Mouse (Mus musculus) myocyte (in vitro differentiated cells): ENCODE results near the gene Gtf3a.

Experiments
- CEBPB ChIP-seq: IDR thresholded peaks from 2 replicates; pipeline ENCODE4 v1.6.1; 2011; ENCODE audit warnings: mild to moderate bottlenecking, moderate library complexity; ENCODE audit not compliant: poor library complexity, insufficient read depth, severe bottlenecking
- MYOG ChIP-seq, 3 experiments: IDR thresholded peaks; one replicate each; pipeline ENCODE4 v1.6.1; 2011; ENCODE audit warnings: control low read depth in 2 of 3, low read depth in 2 of 3, mild to moderate bottlenecking in 2 of 3; ENCODE audit not compliant: insufficient read length in 2 of 3, control insufficient read depth in 1 of 3, insufficient read depth in 1 of 3
- POLR2A ChIP-seq: IDR thresholded peaks from one replicate; pipeline ENCODE4 v1.6.1; 2011; ENCODE audit warnings: low read depth, mild to moderate bottlenecking, control low read depth, moderate library complexity; ENCODE audit not compliant: insufficient read length
- REST ChIP-seq: IDR thresholded peaks from one replicate; pipeline ENCODE4 v1.6.1; 2011; ENCODE audit warnings: mild to moderate bottlenecking, control low read depth, moderate library complexity; ENCODE audit not compliant: insufficient read depth, insufficient read length
- TCF12 ChIP-seq: IDR thresholded peaks from one replicate; pipeline ENCODE4 v1.6.1; 2011; ENCODE audit warnings: mild to moderate bottlenecking, control low read depth; ENCODE audit not compliant: poor library complexity, insufficient read depth, severe bottlenecking
- USF1 ChIP-seq: IDR thresholded peaks from one replicate; pipeline ENCODE4 v1.6.1; 2011; ENCODE audit warnings: low read depth, mild to moderate bottlenecking, control low read depth, moderate library complexity

DNA sequence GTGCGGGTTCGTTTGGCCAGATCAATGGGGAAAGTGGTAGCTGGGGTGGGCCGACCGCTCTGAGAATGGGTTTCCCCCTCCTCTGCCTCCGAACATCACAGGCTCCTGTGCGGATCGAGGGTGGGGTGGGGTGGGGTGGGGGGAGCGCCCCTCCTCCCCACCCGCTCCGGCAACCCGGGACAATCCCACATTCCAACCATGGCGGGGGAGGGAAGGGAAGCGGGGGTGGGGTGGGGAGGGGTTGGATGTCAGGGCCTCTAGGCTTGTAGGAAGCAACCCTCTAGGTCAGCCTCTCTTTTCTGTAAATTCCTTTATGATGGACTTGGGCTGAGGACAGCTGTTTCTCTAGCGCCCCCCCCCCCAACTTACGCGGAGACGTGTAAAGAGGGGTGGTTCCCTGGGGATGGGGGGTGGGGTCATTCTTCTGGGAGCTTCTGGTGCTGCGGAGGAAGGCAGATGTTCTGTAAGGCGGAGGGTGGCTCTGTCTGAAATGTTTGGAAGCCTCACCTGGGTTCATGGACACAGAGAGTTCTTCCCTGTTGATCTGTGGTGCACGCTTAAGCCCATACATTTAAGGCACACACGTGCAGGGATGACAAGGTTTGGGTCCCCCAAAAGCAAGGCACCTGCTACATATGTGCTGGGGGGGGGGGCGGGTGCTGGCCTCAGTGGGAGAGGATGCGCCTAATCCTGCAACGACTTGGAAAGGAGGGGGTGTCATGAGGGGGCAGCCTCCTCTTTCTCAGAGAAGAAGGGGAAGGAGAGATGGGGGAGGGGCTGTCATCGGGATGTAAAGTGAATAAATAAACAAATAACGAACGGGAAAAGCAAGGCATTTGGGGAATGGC is 27.9 kb upstream of the Gtf3a start:
- TF ChIP-seq POLR2A (no peak), MYOG (IDR thresholded peaks at IDR 0.05; ENCODE audit: control insufficient read depth in 1 of 3, insufficient read depth in 1 of 3, insufficient read length in 2 of 3, low read depth in 2 of 3) (no peak), USF1 (no peak), CEBPB (no peak), TCF12 (no peak), REST (no peak)
